17 mouse cellular contexts compared by ENCODE assay signal in genomic region chr17:31231780-31232179, GRCm38 (mm10). TPM values are rescaled to one million over a fixed set of nuclear protein-coding genes. Genes with fewer than 3 reads are reported as not detected.
"Had no signal": no experiment of that assay in that cellular context is flagged by ENCODE, and none has a peak within 500 bp of the region (broad histone marks: within the 10 kb centered on the region; RNA-seq: fewer than 3 reads in every experiment).

No protein-coding gene starts in this region.

- DNase-seq: kidney, adult 8-10 months; kidney, postnatal 25 days; layer of hippocampus, postnatal 36 days; lung, adult 18-20 months; right cerebral cortex, adult 18-20 months; right cerebral cortex, postnatal 25 days; thymus, postnatal 4 days had no signal

- H3K4me2 ChIP-seq: limb, embryonic 13.5 days had no signal

- H3K4me3 ChIP-seq: limb, embryonic 13.5 days had no signal

- H3K27ac ChIP-seq: limb, embryonic 13.5 days had no signal

- H3K36me3 ChIP-seq: limb, embryonic 13.5 days had no signal

- H3K4me1 ChIP-seq: limb, embryonic 13.5 days had no signal

- ATAC-seq: intestine, postnatal 0 days had no signal

- H3K9me3 ChIP-seq: limb, embryonic 13.5 days had no signal

- H3K9ac ChIP-seq: limb, embryonic 13.5 days had no signal

RNA-seq across cellular contexts. Expression of gene Ubash3a, which starts 24.1 kb away (rescaled TPM):
- total RNA-seq: left cerebral cortex, adult 8-10 months; left cerebral cortex, postnatal 25 days had no signal
- polyA plus RNA-seq: intestine, postnatal 0 days; midbrain, embryonic 14.5 days had no signal

RNA-seq across cellular contexts. Expression of gene Tmprss3, which starts 33.0 kb away (rescaled TPM):
- total RNA-seq: layer of hippocampus, postnatal 36 days; liver, adult 2 months had no signal
- polyA plus RNA-seq: kidney, embryonic 16.5 days; limb, embryonic 13.5 days; liver, adult 2 months; lung, embryonic 16.5 days; midbrain, embryonic 14.5 days; neural tube, embryonic 14.5 days; small intestine, adult 2 months had no signal

RNA-seq across cellular contexts. Expression of gene Rsph1, which starts 45.4 kb away (rescaled TPM):
- total RNA-seq: liver, adult 2 months had no signal
- polyA plus RNA-seq: liver, adult 2 months had no signal
